Mouse (Mus musculus) ES-Bruce4 (cell line): ENCODE data around the gene 0610030E20Rik. TPM values are rescaled to one million over a fixed set of nuclear protein-coding genes. Genes with fewer than 3 reads are reported as not detected.
A peak's percentile ranks its signal among the peaks of the same experiment; 100 is the strongest.

Experiments
- H3K27ac ChIP-seq: 2 replicates; pipeline ENCODE4 v1.5.1; 2012; ENCODE audit warnings: low read length, inconsistent platforms; ENCODE audit not compliant: insufficient read depth
- H3K27me3 ChIP-seq: 2 replicates; pipeline ENCODE4 v1.6.1; 2012; ENCODE audit warnings: mild to moderate bottlenecking, low read length, inconsistent platforms; ENCODE audit not compliant: control insufficient read depth, poor library complexity, insufficient read depth, severe bottlenecking
- H3K36me3 ChIP-seq: 2 replicates; pipeline ENCODE4 v1.6.1; 2012; ENCODE audit warnings: inconsistent platforms, mild to moderate bottlenecking, low read length, moderate library complexity; ENCODE audit not compliant: control insufficient read depth, poor library complexity, insufficient read depth, severe bottlenecking
- H3K4me1 ChIP-seq: one replicate; pipeline ENCODE4 v1.8.1; 2011; ENCODE audit warnings: low read length; ENCODE audit not compliant: control insufficient read depth, insufficient read depth
- H3K4me3 ChIP-seq: 2 replicates; pipeline ENCODE4 v1.5.1; 2011; ENCODE audit warnings: low read depth, mild to moderate bottlenecking, low read length
- H3K9ac ChIP-seq: 2 replicates; pipeline ENCODE4 v1.6.1; 2012; ENCODE audit warnings: low read depth, mild to moderate bottlenecking, inconsistent platforms; ENCODE audit not compliant: poor library complexity, severe bottlenecking
- H3K9me3 ChIP-seq: replicated peaks from 2 replicates; pipeline ENCODE4 v1.6.1; 2012; ENCODE audit warnings: mild to moderate bottlenecking, low read length, inconsistent platforms; ENCODE audit not compliant: control insufficient read depth, poor library complexity, insufficient read depth, severe bottlenecking
- CTCF ChIP-seq: IDR thresholded peaks from one replicate; pipeline ENCODE4 v1.8.1; 2011; ENCODE audit warnings: low read depth, low read length
- EP300 ChIP-seq: IDR thresholded peaks from 2 replicates; pipeline ENCODE4 v1.6.1; 2011; ENCODE audit warnings: low read depth, low read length; ENCODE audit not compliant: insufficient read depth
- POLR2A ChIP-seq: IDR thresholded peaks from one replicate; pipeline ENCODE4 v1.8.1; 2011; ENCODE audit warnings: low read length; ENCODE audit not compliant: insufficient read depth
- polyA plus RNA-seq: library from polyadenylated mRNA; stranded (reverse); fragments of >200 nt; gene quantifications from 2 replicates; pipeline ENCODE4 v1.2.4, GENCODE M21; 2011; ENCODE audit warnings: low read depth; ENCODE audit not compliant: missing spikeins, insufficient read depth, insufficient read length

0610030E20Rik gene
- polyA plus RNA-seq, 1 experiment = 18.4 TPM

DNA sequence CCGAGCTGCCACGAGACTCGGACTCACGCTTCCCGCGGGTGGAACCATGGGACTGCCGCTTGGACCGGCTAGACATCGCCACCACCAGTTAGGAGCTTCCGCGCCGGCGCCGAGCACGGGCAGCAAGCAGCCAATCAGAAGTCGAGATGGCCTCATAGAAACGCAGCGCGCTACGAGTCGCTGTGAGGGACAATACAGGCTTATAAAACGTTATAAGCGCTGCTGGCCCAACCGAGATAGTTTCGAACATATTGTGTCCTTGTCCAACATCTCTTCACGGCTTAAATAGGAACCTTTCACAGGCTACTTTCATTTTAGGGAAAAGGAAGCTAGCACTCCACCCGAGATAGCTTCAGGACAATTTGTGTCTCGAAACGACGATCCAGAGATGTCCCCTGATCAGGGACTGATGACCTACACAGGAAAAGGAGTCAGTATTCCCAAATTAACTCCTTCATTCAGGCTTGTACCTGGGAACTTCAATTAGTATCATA is 2.0 kb upstream of the 0610030E20Rik start, which contains the start of gene Usp39:
Gene Usp39 (minus strand): TSS at position 111 of the 494 bp plus-strand sequence.
- Histone ChIP-seq H3K36me3 (peaks cover 9% of the 10 kb centered on the region; the same call in 1 of the 2 replicates), H3K4me3 (peak within 1 kb of the TSS; percentile 95), H3K27ac (no peak within 1 kb of the TSS), H3K4me1 (no peaks in the 10 kb centered on the region), H3K9me3 (no peaks in the 10 kb centered on the region), H3K9ac (peak within 1 kb of the TSS; percentile 84), H3K27me3 (no peaks in the 10 kb centered on the region)
- TF ChIP-seq POLR2A (peak; percentile 54), CTCF (no peak)

GRCm38 (mm10) chr6:72345633-72346032 is 1.5 kb upstream of the 0610030E20Rik start:
- Histone ChIP-seq H3K27me3 (no peaks in the 10 kb centered on the region), H3K27ac (no peak overlapping the region), H3K4me1 (no peaks in the 10 kb centered on the region), H3K9me3 (no peaks in the 10 kb centered on the region), H3K36me3 (peaks cover 11% of the 10 kb centered on the region), H3K4me3 (no peak overlapping the region), H3K9ac (0 out of 2 replicates have a peak overlapping the region, but pooled peaks have one; percentile 84)
- TF ChIP-seq CTCF = no peak
- no peak for TF ChIP-seq EP300
- no peak for TF ChIP-seq POLR2A

GRCm38 (mm10) chr6:72346261-72346660 is 856 bp upstream of the 0610030E20Rik start:
- Histone ChIP-seq H3K27me3 (no peaks in the 10 kb centered on the region), H3K9me3 (no peaks in the 10 kb centered on the region), H3K27ac (no peak overlapping the region), H3K4me3 (no peak overlapping the region), H3K9ac (no peak overlapping the region), H3K4me1 (no peaks in the 10 kb centered on the region), H3K36me3 (peaks cover 12% of the 10 kb centered on the region)
- no peak for TF ChIP-seq POLR2A
- TF ChIP-seq EP300 = no peak
- TF ChIP-seq CTCF = no peak

GRCm38 (mm10) chr6:72348411-72348810 is 1.3 kb downstream of the 0610030E20Rik start:
- no peak for TF ChIP-seq EP300
- TF ChIP-seq CTCF = no peak
- no peak for TF ChIP-seq POLR2A
- no peaks in the 10 kb centered on the region for H3K4me1 ChIP-seq
- no peaks in the 10 kb centered on the region for H3K9me3 ChIP-seq
- no peak overlapping the region for H3K4me3 ChIP-seq
- no peak overlapping the region for H3K27ac ChIP-seq
- H3K27me3 ChIP-seq = no peaks in the 10 kb centered on the region
- H3K36me3 ChIP-seq = peaks cover 12% of the 10 kb centered on the region
- no peak overlapping the region for H3K9ac ChIP-seq

DNA sequence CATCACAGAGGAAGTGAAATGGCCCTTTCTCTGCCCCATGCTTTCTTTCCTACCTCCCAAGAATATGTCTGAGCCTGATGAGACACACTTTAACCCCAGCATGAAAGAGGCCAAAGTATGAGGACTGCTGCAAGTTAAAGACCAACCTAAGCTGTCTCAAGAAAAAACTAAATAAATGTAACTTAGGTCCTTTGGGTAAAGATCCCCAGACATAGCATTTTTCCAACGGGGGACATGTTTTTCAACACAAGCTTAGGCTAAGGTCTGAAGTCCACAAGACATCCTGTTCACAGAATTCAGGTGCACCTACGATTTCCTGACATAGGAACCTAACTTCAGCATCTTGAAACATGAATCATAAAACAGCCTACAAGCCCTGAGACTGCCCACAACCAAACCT is 3.1 kb downstream of the 0610030E20Rik start:
- no peak overlapping the region for H3K9ac ChIP-seq
- TF ChIP-seq POLR2A = no peak
- TF ChIP-seq CTCF = no peak
- no peak for TF ChIP-seq EP300
- H3K4me3 ChIP-seq = no peak overlapping the region
- H3K36me3 ChIP-seq = peaks cover 12% of the 10 kb centered on the region
- H3K27me3 ChIP-seq = no peaks in the 10 kb centered on the region
- H3K9me3 ChIP-seq = no peaks in the 10 kb centered on the region
- no peak overlapping the region for H3K27ac ChIP-seq
- no peaks in the 10 kb centered on the region for H3K4me1 ChIP-seq

DNA sequence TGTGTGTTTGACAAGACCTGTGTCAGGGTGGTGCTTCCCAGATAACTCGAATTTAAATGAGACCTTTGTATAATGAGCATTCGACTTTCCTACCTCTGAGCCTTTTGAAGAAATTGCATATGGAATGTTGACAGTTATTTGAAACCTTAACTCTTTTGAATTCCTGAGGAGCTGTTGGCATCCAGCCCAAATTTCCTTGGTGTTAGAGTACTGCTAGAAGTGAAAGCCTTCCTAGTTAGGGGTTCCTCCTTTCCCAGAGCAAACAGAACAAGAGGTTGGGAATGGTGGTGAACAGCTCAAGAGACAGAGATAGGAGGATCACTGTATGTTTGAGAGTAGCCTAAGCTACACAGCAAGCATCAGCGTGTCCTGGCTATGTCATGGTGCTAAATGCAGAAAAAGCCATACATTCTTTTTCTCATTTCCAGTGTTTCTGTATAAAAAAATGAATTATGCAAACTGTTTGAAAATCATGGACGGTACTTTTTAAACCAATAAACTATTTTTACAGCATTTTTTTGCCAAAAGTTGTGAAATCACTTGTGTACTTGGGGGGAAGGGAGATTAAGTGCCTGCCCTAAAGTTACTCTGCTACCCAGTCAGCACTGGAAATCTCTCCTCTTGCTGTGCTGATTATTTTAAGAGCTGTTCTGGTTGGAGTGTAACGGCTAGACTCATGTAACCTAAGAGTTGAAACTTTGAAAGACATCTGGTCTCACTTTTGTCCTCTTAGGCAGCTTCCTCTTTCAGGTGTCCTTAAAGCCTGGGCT is 5.7 kb downstream of the 0610030E20Rik start:
- no peaks in the 10 kb centered on the region for H3K9me3 ChIP-seq
- no peak overlapping the region for H3K4me3 ChIP-seq
- no peaks in the 10 kb centered on the region for H3K4me1 ChIP-seq
- H3K9ac ChIP-seq = no peak overlapping the region
- H3K36me3 ChIP-seq = peaks cover 12% of the 10 kb centered on the region
- TF ChIP-seq POLR2A (no peak), EP300 (no peak), CTCF (no peak)
- H3K27ac ChIP-seq = no peak overlapping the region
- no peaks in the 10 kb centered on the region for H3K27me3 ChIP-seq
